Mouse (Mus musculus): Measurements from ENCODE around the gene Nek7.

Nek7 gene

GRCm38 (mm10) chr1:138516946-138517345 is 103.0 kb downstream of the Nek7 start:
- intact Hi-C loops (cut with DNase I), result no loop called here

GRCm38 (mm10) chr1:138515362-138515761 is 104.6 kb downstream of the Nek7 start:
- intact Hi-C loops (cut with DNase I), result no loop called here

- intact Hi-C loops (cut with DNase I), result no loop called here
Measured at GRCm38 (mm10) chr1:138513982-138514381, 106.0 kb downstream of the Nek7 start.

DNA sequence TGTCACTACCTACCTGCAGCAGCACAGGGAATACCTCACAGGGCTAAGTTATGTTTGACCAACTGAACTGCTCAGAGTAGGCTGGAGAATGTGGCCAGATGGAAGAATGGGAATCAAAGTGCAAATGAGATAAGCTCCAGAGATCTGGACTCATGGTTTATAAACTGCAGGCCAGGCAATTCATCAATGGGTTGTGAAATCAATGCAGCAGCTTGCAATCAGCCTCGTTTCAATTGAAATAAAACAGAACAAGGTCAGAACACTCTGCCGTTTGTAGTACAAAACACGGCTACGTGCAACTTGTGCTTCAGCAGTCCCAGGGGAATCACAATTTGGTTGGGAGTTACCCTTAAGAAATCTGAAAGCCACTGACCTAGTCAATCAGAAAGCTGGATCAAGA is 109.4 kb downstream of the Nek7 start:
- intact Hi-C loops (cut with DNase I), result no loop called here

DNA sequence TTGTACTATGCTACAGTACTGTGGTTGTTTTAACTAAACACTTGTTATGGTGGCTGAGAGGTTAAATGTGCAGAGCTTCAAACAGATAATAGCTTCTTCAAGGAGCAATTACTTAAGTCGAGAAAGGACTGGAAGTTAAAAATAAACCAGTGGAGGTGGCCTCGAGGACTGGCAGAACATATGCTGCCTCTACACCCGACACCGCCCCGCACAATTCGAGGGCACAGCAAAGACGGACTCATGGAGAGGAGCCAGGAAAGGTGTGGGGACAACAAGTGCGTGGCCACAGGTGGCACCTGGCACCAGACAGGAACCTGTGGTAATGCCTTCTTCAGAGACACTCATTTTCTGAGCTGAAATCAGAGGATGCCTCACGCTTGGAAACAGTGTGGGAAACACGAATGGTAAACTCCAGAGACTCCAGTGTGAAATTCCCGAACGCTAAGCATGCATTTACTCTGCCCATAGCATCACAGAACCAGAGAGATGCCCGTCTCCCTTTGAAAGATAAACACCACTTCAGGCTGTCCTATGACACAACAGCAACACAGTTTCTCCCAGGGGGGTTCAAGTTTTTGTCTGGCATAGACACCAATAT is 112.4 kb downstream of the Nek7 start:
- intact Hi-C loops (cut with DNase I), result loop anchor here (5.0 kb wide), 1 partner anchor 110 kb away; no protein-coding TSS in a partner anchor

- intact Hi-C loops (cut with DNase I), result loop anchor here (5.0 kb wide), 1 partner anchor 110 kb away; no protein-coding TSS in a partner anchor
Measured at GRCm38 (mm10) chr1:138507014-138507413, 112.9 kb downstream of the Nek7 start.

DNA sequence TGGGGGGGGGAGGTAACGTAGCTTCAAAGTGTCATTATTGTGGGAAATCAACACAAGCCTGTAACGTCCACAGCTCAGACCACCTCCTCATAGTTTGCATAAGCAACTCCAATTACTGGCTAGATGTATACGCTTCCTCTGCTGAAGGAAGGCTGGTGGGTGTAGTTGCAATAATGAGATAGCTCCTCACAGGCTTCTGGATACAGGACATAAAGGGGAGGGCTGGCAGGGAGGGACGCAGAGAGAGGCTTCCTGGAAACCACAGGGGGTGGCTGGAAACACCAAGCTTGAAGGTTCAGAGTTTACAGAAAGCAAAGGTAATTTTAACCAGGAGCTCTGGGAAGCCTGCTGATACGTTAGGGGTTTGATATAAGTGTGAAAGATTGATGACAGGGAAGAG is 115.7 kb downstream of the Nek7 start:
- intact Hi-C loops (cut with DNase I), result no loop called here

- intact Hi-C loops (cut with DNase I), result no loop called here
Measured at GRCm38 (mm10) chr1:138500691-138501090, 119.2 kb downstream of the Nek7 start.

- intact Hi-C loops (cut with DNase I), result no loop called here
Measured at GRCm38 (mm10) chr1:138500155-138500554, 119.8 kb downstream of the Nek7 start.

GRCm38 (mm10) chr1:138499461-138499860 is 120.5 kb downstream of the Nek7 start:
- intact Hi-C loops (cut with DNase I), result no loop called here

DNA sequence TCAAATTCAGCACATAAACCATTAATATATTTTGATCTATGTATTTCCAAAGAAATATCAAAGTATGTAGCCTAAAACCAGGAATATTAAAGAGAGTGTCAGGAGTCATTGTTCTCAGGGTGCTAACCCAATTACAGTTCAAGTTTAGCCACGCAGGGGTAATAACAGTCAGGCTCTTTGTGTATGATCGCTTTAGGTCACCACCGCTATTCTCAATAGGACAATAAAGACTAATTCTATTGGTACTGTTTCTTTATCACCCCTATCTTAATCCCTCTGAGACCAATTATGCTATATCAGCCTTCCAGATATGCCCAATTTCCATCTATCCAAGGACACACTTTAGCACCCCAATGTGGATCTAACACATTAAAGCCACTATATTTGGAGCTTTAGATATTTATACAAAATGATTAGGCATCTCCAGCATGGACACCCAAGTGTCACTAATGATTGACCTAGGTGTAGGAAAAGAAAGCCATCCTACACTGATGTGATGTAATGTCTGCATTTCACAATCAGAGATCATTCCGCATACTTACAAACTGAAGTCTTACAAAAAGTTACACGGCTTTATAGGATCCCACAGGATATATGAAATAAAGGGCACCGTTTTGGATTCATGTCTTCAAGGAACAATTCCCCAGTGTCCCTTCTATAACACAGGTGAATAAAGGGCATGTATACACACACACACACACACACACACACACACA is 128.4 kb downstream of the Nek7 start:
- intact Hi-C loops (cut with DNase I), result no loop called here

GRCm38 (mm10) chr1:138487569-138487968 is 132.4 kb downstream of the Nek7 start:
- intact Hi-C loops (cut with DNase I), result loop anchor here (10.0 kb wide), 1 partner anchor 143 kb away; no protein-coding TSS in a partner anchor

- intact Hi-C loops (cut with DNase I), result loop anchor here (10.0 kb wide), 1 partner anchor 136 kb away; no protein-coding TSS in a partner anchor
Measured at GRCm38 (mm10) chr1:138480694-138481093, 139.2 kb downstream of the Nek7 start.

DNA sequence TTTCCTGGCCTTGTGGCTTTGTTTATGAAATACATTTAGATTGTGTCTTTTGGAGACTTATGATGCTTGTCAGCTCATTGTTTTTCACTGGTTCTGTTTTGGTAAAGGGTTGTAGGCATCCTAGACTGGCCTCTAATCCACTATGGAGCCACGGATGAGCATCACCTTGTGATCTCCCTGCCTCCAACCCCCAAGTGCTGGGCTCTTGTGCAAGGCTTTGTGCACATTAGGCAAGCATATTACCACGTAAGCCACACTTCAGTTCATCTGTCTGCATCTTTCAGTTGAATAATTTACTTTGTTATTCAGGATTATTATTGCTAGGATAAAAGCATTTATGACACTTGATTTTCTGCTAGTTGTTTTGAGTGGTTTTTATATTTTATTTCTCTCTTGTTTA is 154.6 kb downstream of the Nek7 start:
- intact Hi-C loops (cut with DNase I), result no loop called here

DNA sequence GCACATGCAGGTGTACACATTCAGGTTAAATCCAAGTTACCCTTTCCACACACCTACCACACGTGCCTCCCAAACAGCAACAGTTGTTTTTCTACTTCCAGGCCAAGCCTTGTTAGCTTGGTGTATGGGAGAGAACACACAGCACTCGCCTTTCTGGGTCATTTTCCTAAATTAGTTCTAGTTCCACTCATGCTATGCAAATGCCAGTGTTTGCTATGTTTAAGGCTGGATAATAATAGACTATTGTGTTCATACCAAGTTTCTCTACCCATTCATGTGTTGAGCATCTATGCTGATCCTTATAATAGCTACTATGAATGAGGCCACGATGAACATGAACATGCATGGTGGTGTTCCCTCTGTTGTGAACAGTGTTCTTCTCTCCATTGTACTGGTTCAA is 158.5 kb downstream of the Nek7 start:
- intact Hi-C loops (cut with DNase I), result no loop called here

DNA sequence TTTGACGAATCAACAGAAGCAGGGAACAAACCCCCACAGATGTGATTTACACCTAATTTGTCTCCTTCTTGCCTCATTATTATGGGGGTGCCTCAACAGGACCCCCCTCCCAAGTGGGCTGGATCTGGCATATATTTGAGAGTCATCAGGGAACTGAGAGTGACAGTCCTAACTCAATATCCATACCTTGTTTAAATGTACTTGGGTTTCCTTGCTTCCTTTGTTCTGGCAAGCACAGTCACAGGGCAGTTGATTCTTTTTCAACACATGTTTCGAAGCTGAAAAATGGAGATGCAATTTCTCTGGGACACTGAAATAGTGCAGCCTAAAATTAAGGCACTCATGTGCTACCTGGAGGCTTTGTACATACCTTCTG is 170.5 kb downstream of the Nek7 start:
- intact Hi-C loops (cut with DNase I), result no loop called here

GRCm38 (mm10) chr1:138448635-138449475 is 171.1 kb downstream of the Nek7 start:
- intact Hi-C loops (cut with DNase I), result no loop called here

- intact Hi-C loops (cut with DNase I), result no loop called here
Measured at GRCm38 (mm10) chr1:138446846-138447245, 173.1 kb downstream of the Nek7 start.

All from adrenal gland (tissue).